8 mouse cellular contexts compared by ENCODE assay signal in the genomic region with DNA sequence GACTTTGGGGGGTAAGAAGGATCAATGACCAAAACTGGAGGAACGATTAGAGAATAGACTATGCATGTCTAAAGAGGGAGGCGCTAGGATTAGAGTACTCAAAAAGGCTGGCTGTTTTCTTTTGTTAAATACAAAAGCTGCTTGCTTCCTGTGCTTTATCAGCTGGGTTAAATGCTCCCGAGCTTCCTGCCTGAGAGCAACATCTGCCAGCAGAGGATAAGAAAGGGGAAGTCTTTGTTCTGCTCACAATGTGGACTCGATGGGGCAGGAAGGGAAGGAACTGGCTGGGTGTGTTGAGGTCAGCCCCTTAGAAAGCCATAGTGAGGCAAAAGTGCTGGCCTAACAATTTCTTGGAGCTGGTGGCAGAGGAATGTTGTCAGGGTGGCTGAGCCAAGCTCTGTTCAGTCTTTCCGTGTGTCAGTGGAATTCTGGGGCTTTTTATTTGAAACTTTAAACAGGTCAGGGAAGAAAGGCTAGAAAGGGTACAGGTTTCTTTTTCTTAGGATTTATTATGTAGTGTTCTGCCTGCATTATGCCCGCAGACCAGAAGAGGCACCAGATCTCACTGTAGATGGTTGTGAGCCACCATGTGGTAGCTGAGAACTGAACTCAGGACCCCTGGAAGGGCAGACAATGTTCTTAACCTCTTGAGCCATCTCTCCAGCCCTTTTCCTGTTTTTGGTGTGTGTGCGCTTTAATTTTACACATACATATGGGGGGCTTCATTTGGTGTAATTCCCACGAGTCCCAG. TPM values are rescaled to one million over a fixed set of nuclear protein-coding genes. Genes with fewer than 3 reads are reported as not detected.
DNase-seq lines count a peak whose midpoint lies in the region; ATAC-seq and TF ChIP-seq lines count a peak whose summit lies in the region.

No protein-coding gene starts in this region.

- peaks cover 15% of the 10 kb centered on the region for H3K36me3 ChIP-seq in ES-E14 (ENCODE audit: control insufficient read depth, insufficient read depth, low read length, poor library complexity, severe bottlenecking)
- peaks cover 65% of the 10 kb centered on the region for H3K36me3 ChIP-seq in embryonic facial prominence, embryonic 15.5 days
- 0 out of 2 replicates have a peak, but pooled peaks cover 3% of the 10 kb centered on the region for H3K36me3 ChIP-seq in hindbrain, embryonic 11.5 days (ENCODE audit: control insufficient read depth, insufficient read depth, low read length)
- H3K36me3 ChIP-seq in liver, embryonic 16.5 days (ENCODE audit: control insufficient read depth, insufficient read depth), result peaks cover 21% of the 10 kb centered on the region
- H3K36me3 ChIP-seq in neural tube, embryonic 13.5 days, result peaks cover 85% of the 10 kb centered on the region

- H3K9me3 ChIP-seq in ES-E14 (ENCODE audit: control insufficient read depth, insufficient read depth, low read depth, low read length), result no peaks in the 10 kb centered on the region
- no peaks in the 10 kb centered on the region for H3K9me3 ChIP-seq in embryonic facial prominence, embryonic 15.5 days (replicated peaks)
- H3K9me3 ChIP-seq in hindbrain, embryonic 11.5 days (ENCODE audit: control insufficient read depth, low read length), result no peaks in the 10 kb centered on the region
- H3K9me3 ChIP-seq in liver, embryonic 16.5 days (replicated peaks; ENCODE audit: control insufficient read depth, low read length), result no peaks in the 10 kb centered on the region
- no peaks in the 10 kb centered on the region for H3K9me3 ChIP-seq in neural tube, embryonic 13.5 days

- peak; percentile 30; the same call in 1 of the 2 replicates for ATAC-seq in embryonic facial prominence, embryonic 15.5 days (ENCODE audit: insufficient number of reproducible peaks, low FRiP score, low TSS enrichment, low read depth)
- ATAC-seq in hindbrain, embryonic 11.5 days (ENCODE audit: low FRiP score), result peak; percentile 60
- peak; percentile 74 for ATAC-seq in liver, embryonic 16.5 days (ENCODE audit: low read depth)
- ATAC-seq in neural tube, embryonic 13.5 days (ENCODE audit: low read depth), result peak; percentile 36; the same call in 1 of the 2 replicates

- no peak overlapping the region for H3K4me2 ChIP-seq in embryonic facial prominence, embryonic 15.5 days (replicated peaks)
- H3K4me2 ChIP-seq in hindbrain, embryonic 11.5 days (replicated peaks; ENCODE audit: low read depth, low read length), result no peak overlapping the region
- no peak overlapping the region for H3K4me2 ChIP-seq in liver, embryonic 16.5 days (ENCODE audit: low read depth, low read length)
- no peak overlapping the region for H3K4me2 ChIP-seq in neural tube, embryonic 13.5 days

- H3K27ac ChIP-seq in ES-E14 (ENCODE audit: insufficient read depth, low read depth, low read length, poor library complexity, severe bottlenecking), result peak overlapping the region; percentile 98
- peak overlapping the region; percentile 49 for H3K27ac ChIP-seq in embryonic facial prominence, embryonic 15.5 days (replicated peaks)
- peak overlapping the region; percentile 39; the same call in 1 of the 2 replicates for H3K27ac ChIP-seq in hindbrain, embryonic 11.5 days (ENCODE audit: low read depth, low read length)
- H3K27ac ChIP-seq in liver, embryonic 16.5 days (ENCODE audit: low read length), result peak overlapping the region; percentile 64
- H3K27ac ChIP-seq in neural tube, embryonic 13.5 days (replicated peaks), result peak overlapping the region; percentile 34; the same call in 1 of the 2 replicates

- no peaks in the 10 kb centered on the region for H3K27me3 ChIP-seq in embryonic facial prominence, embryonic 15.5 days
- no peaks in the 10 kb centered on the region for H3K27me3 ChIP-seq in hindbrain, embryonic 11.5 days (ENCODE audit: control insufficient read depth, insufficient read depth, low read length)
- H3K27me3 ChIP-seq in liver, embryonic 16.5 days (ENCODE audit: control insufficient read depth, insufficient read depth, low read depth, low read length), result no peaks in the 10 kb centered on the region
- no peaks in the 10 kb centered on the region for H3K27me3 ChIP-seq in neural tube, embryonic 13.5 days

- 52% methylated on average over 8 of the region's 8 CpGs for WGBS in embryonic facial prominence, embryonic 15.5 days
- 48% methylated on average over 8 of the region's 8 CpGs for WGBS in hindbrain, embryonic 11.5 days
- WGBS in liver, embryonic 16.5 days (ENCODE audit: insufficient replicate concordance), result 24% methylated on average over 8 of the region's 8 CpGs
- 47% methylated on average over 8 of the region's 8 CpGs for WGBS in neural tube, embryonic 13.5 days

- in situ Hi-C loops in ES-E14 (cut with MboI; ENCODE audit: low sequenced_read_pairs in 2 of 2, unreplicated experiment in 2 of 2), result no loop called here

- DNase-seq in A20 (ENCODE audit: low read depth, low spot score) (peak; percentile 50), ES-E14 (ENCODE audit: low read depth, low spot score) (peak; percentile 86)
- DNase-seq in hindbrain, embryonic 11.5 days (ENCODE audit: low spot score), result peak; percentile 30
- DNase-seq in right cerebral cortex, postnatal 25 days, result no peak
- DNase-seq in urinary bladder, adult 2 months (ENCODE audit: low spot score), result no peak

- no peak overlapping the region for H3K4me3 ChIP-seq in ES-E14 (ENCODE audit: insufficient read depth in 1 of 2, low read depth in 1 of 2, low read length in 2 of 2, poor library complexity in 1 of 2, severe bottlenecking in 1 of 2)
- H3K4me3 ChIP-seq in embryonic facial prominence, embryonic 15.5 days (replicated peaks), result no peak overlapping the region
- H3K4me3 ChIP-seq in hindbrain, embryonic 11.5 days (ENCODE audit: low read depth, low read length), result no peak overlapping the region
- no peak overlapping the region for H3K4me3 ChIP-seq in liver, embryonic 16.5 days (ENCODE audit: low read depth, low read length)
- H3K4me3 ChIP-seq in neural tube, embryonic 13.5 days, result no peak overlapping the region

- peaks cover 15 to 34% of the 10 kb centered on the region in 2 experiments for H3K4me1 ChIP-seq in ES-E14 (ENCODE audit: control insufficient read depth in 2 of 2, insufficient read depth in 2 of 2, low read length in 2 of 2, poor library complexity in 1 of 2)
- no peaks in the 10 kb centered on the region for H3K4me1 ChIP-seq in embryonic facial prominence, embryonic 15.5 days
- H3K4me1 ChIP-seq in hindbrain, embryonic 11.5 days (replicated peaks; ENCODE audit: control insufficient read depth, insufficient read depth, low read length), result no peaks in the 10 kb centered on the region
- H3K4me1 ChIP-seq in liver, embryonic 16.5 days (ENCODE audit: control insufficient read depth, low read depth, low read length), result peaks cover 17% of the 10 kb centered on the region
- H3K4me1 ChIP-seq in neural tube, embryonic 13.5 days (replicated peaks), result peaks cover 12% of the 10 kb centered on the region

- peak overlapping the region; percentile 46; the same call in 1 of the 2 replicates for H3K9ac ChIP-seq in ES-E14 (ENCODE audit: insufficient read depth, low read depth, low read length, poor library complexity, severe bottlenecking)
- H3K9ac ChIP-seq in embryonic facial prominence, embryonic 15.5 days, result no peak overlapping the region
- H3K9ac ChIP-seq in hindbrain, embryonic 11.5 days (ENCODE audit: low read depth, low read length), result no peak overlapping the region
- no peak overlapping the region for H3K9ac ChIP-seq in liver, embryonic 16.5 days (ENCODE audit: low read depth, low read length)
- H3K9ac ChIP-seq in neural tube, embryonic 13.5 days, result no peak overlapping the region

TF ChIP-seq in ES-E14, 5 proteins besides CTCF, POLR2A, EP300 and RAD21:
- TF ChIP-seq HCFC1 (IDR thresholded peaks at IDR 0.05; ENCODE audit: borderline replicate concordance, insufficient read depth, low read length) (no peak; the same call in 1 of the 2 replicates), ZC3H11A (IDR thresholded peaks at IDR 0.05; ENCODE audit: borderline replicate concordance, low read depth, low read length) (no peak), ZNF384 (IDR thresholded peaks at IDR 0.05; ENCODE audit: low read depth, low read length) (no peak; the same call in 1 of the 2 replicates), CHD2 (IDR thresholded peaks at IDR 0.05; ENCODE audit: low read depth, low read length) (peak; percentile 64; the same call in 1 of the 2 replicates), MAFK (IDR thresholded peaks at IDR 0.05; ENCODE audit: insufficient read depth, low read depth, low read length) (peak; percentile 91)

RNA-seq across cellular contexts. Expression of gene Cep68, which starts 17.9 kb away (rescaled TPM):
- total RNA-seq in ES-E14 (2012; rRNA removed), result 30.9 and 39.2 TPM in 2 replicates
- 31.1 and 33.2 TPM in 2 replicates for polyA plus RNA-seq in embryonic facial prominence, embryonic 15.5 days (2015; fragmentation: Nextera tagmentation; extraction: Ambion mirVana)
- polyA plus RNA-seq in hindbrain, embryonic 11.5 days (2014; fragmentation: Nextera tagmentation; extraction: Ambion mirVana), result 27.1 and 33.2 TPM in 2 replicates
- polyA plus RNA-seq in liver, embryonic 16.5 days (2015; fragmentation: Nextera tagmentation; extraction: Ambion mirVana), result 6.8 and 7.4 TPM in 2 replicates
- 28.4 and 29.3 TPM in 2 replicates for polyA plus RNA-seq in neural tube, embryonic 13.5 days (2015; fragmentation: Nextera tagmentation; extraction: Ambion mirVana)
- polyA plus RNA-seq in urinary bladder, adult 2 months (2012; rRNA removed), result 12.6 and 14.1 TPM in 2 replicates

RNA-seq across cellular contexts. Expression of gene Rab1a, which starts 30.1 kb away (rescaled TPM):
- total RNA-seq in ES-E14 (2012; rRNA removed), result 77.9 and 122 TPM in 2 replicates
- polyA plus RNA-seq in embryonic facial prominence, embryonic 15.5 days (2015; fragmentation: Nextera tagmentation; extraction: Ambion mirVana), result 264 and 287 TPM in 2 replicates
- polyA plus RNA-seq in hindbrain, embryonic 11.5 days (2014; fragmentation: Nextera tagmentation; extraction: Ambion mirVana), result 273 TPM in 2 replicates
- 93.3 and 96.9 TPM in 2 replicates for polyA plus RNA-seq in liver, embryonic 16.5 days (2015; fragmentation: Nextera tagmentation; extraction: Ambion mirVana)
- polyA plus RNA-seq in neural tube, embryonic 13.5 days (2015; fragmentation: Nextera tagmentation; extraction: Ambion mirVana), result 315 and 339 TPM in 2 replicates
- 195 and 199 TPM in 2 replicates for polyA plus RNA-seq in urinary bladder, adult 2 months (2012; rRNA removed)

Comparison
In these comparisons a context has a peak if more than half of its experiments do, and no peak if none do; other contexts are left out.
1. DNase-seq: peak in A20 (single experiment), ES-E14 (single experiment) and hindbrain, embryonic 11.5 days (single experiment); none in right cerebral cortex, postnatal 25 days (single experiment) and urinary bladder, adult 2 months (single experiment).
2. H3K27ac ChIP-seq: peak in every context shown above with its lines; median percentile 98 in ES-E14; 64 in liver, embryonic 16.5 days; 49 in embryonic facial prominence, embryonic 15.5 days; 39 in hindbrain, embryonic 11.5 days; 34 in neural tube, embryonic 13.5 days.
3. Peak in every context shown above with its lines, with median percentiles within 50 percentile points of each other: ATAC-seq.